Mouse (Mus musculus): ENCODE results near the gene Bst2.

The Bst2 gene

GRCm38 (mm10) chr8:71519037-71519825 lies 18.0 kb downstream of the Bst2 start:
- DNase-seq (ENCODE audit: low read depth) = peak; percentile 65

GRCm38 (mm10) chr8:71516786-71517185 lies 20.5 kb downstream of the Bst2 start:
- no peak for DNase-seq (ENCODE audit: low read depth)

GRCm38 (mm10) chr8:71515043-71515442 lies 22.2 kb downstream of the Bst2 start:
- no peak for DNase-seq (ENCODE audit: low read depth)

- DNase-seq (ENCODE audit: low read depth) = no peak
Measured at GRCm38 (mm10) chr8:71513018-71513754, 24.1 kb downstream of the Bst2 start.

- DNase-seq (ENCODE audit: low read depth) = peak; percentile 52
Measured at GRCm38 (mm10) chr8:71511644-71512043, 25.6 kb downstream of the Bst2 start, which contains the start of gene Plvap. Plvap (minus strand) TSS chr8:71511752.

GRCm38 (mm10) chr8:71509316-71509715 lies 27.9 kb downstream of the Bst2 start:
- no peak for DNase-seq (ENCODE audit: low read depth)

GRCm38 (mm10) chr8:71507589-71508104 lies 29.6 kb downstream of the Bst2 start:
- peak; percentile 65 for DNase-seq (ENCODE audit: low read depth)

GRCm38 (mm10) chr8:71505979-71506378 lies 31.3 kb downstream of the Bst2 start:
- no peak for DNase-seq (ENCODE audit: low read depth)

GRCm38 (mm10) chr8:71505326-71505725 lies 31.9 kb downstream of the Bst2 start:
- DNase-seq (ENCODE audit: low read depth) = no peak

- DNase-seq (ENCODE audit: low read depth) = no peak
Measured at GRCm38 (mm10) chr8:71504349-71504748, 32.9 kb downstream of the Bst2 start.

- DNase-seq (ENCODE audit: low read depth) = no peak
Measured at GRCm38 (mm10) chr8:71498816-71499690, 38.2 kb downstream of the Bst2 start.

GRCm38 (mm10) chr8:71497881-71498501 lies 39.3 kb downstream of the Bst2 start:
- DNase-seq (ENCODE audit: low read depth) = no peak

- no peak for DNase-seq (ENCODE audit: low read depth)
Measured at GRCm38 (mm10) chr8:71497077-71497645, 40.1 kb downstream of the Bst2 start.

GRCm38 (mm10) chr8:71496481-71496880 lies 40.8 kb downstream of the Bst2 start:
- no peak for DNase-seq (ENCODE audit: low read depth)

GRCm38 (mm10) chr8:71495811-71496210 lies 41.4 kb downstream of the Bst2 start:
- DNase-seq (ENCODE audit: low read depth) = no peak

- peak; percentile 69 for DNase-seq (ENCODE audit: low read depth)
Measured at GRCm38 (mm10) chr8:71495039-71495438, 42.2 kb downstream of the Bst2 start.

- DNase-seq (ENCODE audit: low read depth) = peak; percentile 98
Measured at GRCm38 (mm10) chr8:71488454-71488853, 48.8 kb downstream of the Bst2 start.

- DNase-seq (ENCODE audit: low read depth) = no peak
Measured at GRCm38 (mm10) chr8:71487691-71488445, 49.4 kb downstream of the Bst2 start, which contains the start of gene Gtpbp3. Gtpbp3 (plus strand) TSS chr8:71488103.

- DNase-seq (ENCODE audit: low read depth) = no peak
Measured at GRCm38 (mm10) chr8:71486136-71486529, 51.1 kb downstream of the Bst2 start.

Measured in c-Kit-positive CD71-negative TER-119-negative erythroid progenitor cells, embryonic 14.5 days (primary cell).